ENCODE assay signal across 8 mouse cellular contexts in genomic region chr6:125096279-125096596, GRCm38 (mm10). TPM values are rescaled to one million over a fixed set of nuclear protein-coding genes. Genes with fewer than 3 reads are reported as not detected.
DNase-seq lines count a peak whose midpoint lies in the region; ATAC-seq and TF ChIP-seq lines count a peak whose summit lies in the region.

No protein-coding gene starts in this region.

- peaks cover 6% of the 10 kb centered on the region for H3K36me3 ChIP-seq in neural tube, embryonic 11.5 days (ENCODE audit: control insufficient read depth, insufficient read depth, low read length)
- peaks cover 20% of the 10 kb centered on the region for H3K36me3 ChIP-seq in limb, embryonic 15.5 days
- peaks cover 12% of the 10 kb centered on the region; the same call in 1 of the 2 replicates for H3K36me3 ChIP-seq in stomach, embryonic 16.5 days (ENCODE audit: control insufficient read depth, insufficient read depth, low read length)

- H3K27ac ChIP-seq in cerebellum, adult 2 months (ENCODE audit: insufficient read depth, low read length), result peak overlapping the region; percentile 92
- peak overlapping the region; percentile 95 for H3K27ac ChIP-seq in neural tube, embryonic 11.5 days (ENCODE audit: low read depth, low read length)
- H3K27ac ChIP-seq in limb, embryonic 15.5 days, result peak overlapping the region; percentile 96
- peak overlapping the region; percentile 98 for H3K27ac ChIP-seq in stomach, embryonic 16.5 days (ENCODE audit: low read length)

- ATAC-seq in neural tube, embryonic 11.5 days (ENCODE audit: insufficient read depth, low FRiP score, low TSS enrichment), result no peak; the same call in 1 of the 2 replicates
- ATAC-seq in limb, embryonic 15.5 days (ENCODE audit: insufficient number of reproducible peaks, low FRiP score, low TSS enrichment, low read depth), result 0 out of 2 replicates have a peak, but pooled peaks have one; percentile 1
- ATAC-seq in stomach, embryonic 16.5 days (ENCODE audit: insufficient read depth, low FRiP score), result no peak

- TF ChIP-seq POLR2A in cerebellum, adult 2 months (IDR thresholded peaks at IDR 0.05; ENCODE audit: borderline replicate concordance, insufficient read depth, low read length), result no peak

- peaks cover 15% of the 10 kb centered on the region for H3K4me1 ChIP-seq in cerebellum, adult 2 months (ENCODE audit: control insufficient read depth, insufficient read depth, low read length)
- H3K4me1 ChIP-seq in neural tube, embryonic 11.5 days (ENCODE audit: control insufficient read depth, insufficient read depth, low read length), result peaks cover 27% of the 10 kb centered on the region
- peaks cover 46% of the 10 kb centered on the region for H3K4me1 ChIP-seq in limb, embryonic 15.5 days
- H3K4me1 ChIP-seq in stomach, embryonic 16.5 days (ENCODE audit: control insufficient read depth, insufficient read depth, low read length), result peaks cover 34% of the 10 kb centered on the region

- no peaks in the 10 kb centered on the region for H3K9me3 ChIP-seq in neural tube, embryonic 11.5 days (ENCODE audit: control insufficient read depth, low read length)
- no peaks in the 10 kb centered on the region for H3K9me3 ChIP-seq in limb, embryonic 15.5 days
- H3K9me3 ChIP-seq in stomach, embryonic 16.5 days (replicated peaks; ENCODE audit: control insufficient read depth, low read length), result no peaks in the 10 kb centered on the region

- H3K4me2 ChIP-seq in neural tube, embryonic 11.5 days (ENCODE audit: low read depth), result peak overlapping the region; percentile 65
- peak overlapping the region; percentile 84 for H3K4me2 ChIP-seq in limb, embryonic 15.5 days
- H3K4me2 ChIP-seq in stomach, embryonic 16.5 days (ENCODE audit: low read depth, low read length), result peak overlapping the region; percentile 96

- WGBS in cerebellum, adult 2 months, result 0% methylated on average over 24 of the region's 32 CpGs
- 1% methylated on average over 14 of the region's 32 CpGs for WGBS in neural tube, embryonic 11.5 days
- 0% methylated on average over 12 of the region's 32 CpGs for WGBS in limb, embryonic 15.5 days
- under 1% methylated on average over 17 of the region's 32 CpGs for WGBS in stomach, embryonic 16.5 days

- no peaks in the 10 kb centered on the region for H3K27me3 ChIP-seq in cerebellum, adult 2 months (ENCODE audit: control insufficient read depth, insufficient read depth, low read length)
- no peaks in the 10 kb centered on the region for H3K27me3 ChIP-seq in neural tube, embryonic 11.5 days (ENCODE audit: control insufficient read depth, insufficient read depth, low read length)
- H3K27me3 ChIP-seq in limb, embryonic 15.5 days, result no peaks in the 10 kb centered on the region
- H3K27me3 ChIP-seq in stomach, embryonic 16.5 days (ENCODE audit: control insufficient read depth, insufficient read depth, low read length), result no peaks in the 10 kb centered on the region

- DNase-seq in cerebellum, adult 2 months, result no peak
- DNase-seq in cerebellum, adult 9-10 months, result no peak
- no peak for DNase-seq in neural tube, embryonic 11.5 days (ENCODE audit: low spot score)
- DNase-seq in neural tube, embryonic 10.5 days (ENCODE audit: extremely low spot score, low spot score), result no peak
- no peak for DNase-seq in cerebellum, postnatal 36 days
- DNase-seq in cerebellum, adult 11 months, result no peak

- peak overlapping the region; percentile 83 for H3K9ac ChIP-seq in neural tube, embryonic 11.5 days (ENCODE audit: low read length)
- H3K9ac ChIP-seq in limb, embryonic 15.5 days, result peak overlapping the region; percentile 80
- peak overlapping the region; percentile 95 for H3K9ac ChIP-seq in stomach, embryonic 16.5 days (ENCODE audit: low read length)

- H3K4me3 ChIP-seq in cerebellum, adult 2 months (replicated peaks; ENCODE audit: insufficient read depth, low read depth, low read length), result peak overlapping the region; percentile 77
- peak overlapping the region; percentile 95 for H3K4me3 ChIP-seq in neural tube, embryonic 11.5 days (ENCODE audit: low read depth, low read length)
- H3K4me3 ChIP-seq in limb, embryonic 15.5 days, result peak overlapping the region; percentile 92
- peak overlapping the region; percentile 96 for H3K4me3 ChIP-seq in stomach, embryonic 16.5 days (replicated peaks; ENCODE audit: low read length)

- no peak for TF ChIP-seq CTCF in cerebellum, adult 2 months (IDR thresholded peaks at IDR 0.05; ENCODE audit: borderline replicate concordance, insufficient read depth, low read depth, low read length)

RNA-seq across cellular contexts. Expression of gene Chd4, which starts 0.5 kb away (rescaled TPM):
- 110 and 112 TPM in 2 replicates for polyA plus RNA-seq in cerebellum, adult 2 months (2012; rRNA removed)
- 117 and 123 TPM in 2 replicates for polyA plus RNA-seq in neural tube, embryonic 11.5 days (2014; fragmentation: Nextera tagmentation; extraction: Ambion mirVana)
- 66.7 TPM in 2 replicates for polyA plus RNA-seq in limb, embryonic 15.5 days (2015; fragmentation: Nextera tagmentation; extraction: Ambion mirVana)
- 42.6 and 46.3 TPM in 2 replicates for polyA plus RNA-seq in stomach, embryonic 16.5 days (2015; fragmentation: Nextera tagmentation; extraction: Ambion mirVana)

RNA-seq across cellular contexts. Expression of gene Lpar5, which starts 28.5 kb away (rescaled TPM):
- 0.57 and 0.84 TPM in 2 replicates for polyA plus RNA-seq in cerebellum, adult 2 months (2012; rRNA removed)
- 0.34 and 0.57 TPM in 2 replicates for polyA plus RNA-seq in neural tube, embryonic 11.5 days (2014; fragmentation: Nextera tagmentation; extraction: Ambion mirVana)
- 6.5 and 6.6 TPM in 2 replicates for polyA plus RNA-seq in limb, embryonic 15.5 days (2015; fragmentation: Nextera tagmentation; extraction: Ambion mirVana)
- polyA plus RNA-seq in stomach, embryonic 16.5 days (2015; fragmentation: Nextera tagmentation; extraction: Ambion mirVana), result 9.5 and 13.6 TPM in 2 replicates

RNA-seq across cellular contexts. Expression of gene Nop2, which starts 35.5 kb away (rescaled TPM):
- 24.5 and 24.9 TPM in 2 replicates for polyA plus RNA-seq in cerebellum, adult 2 months (2012; rRNA removed)
- polyA plus RNA-seq in neural tube, embryonic 11.5 days (2014; fragmentation: Nextera tagmentation; extraction: Ambion mirVana), result 62.7 and 63.4 TPM in 2 replicates
- 54.4 and 58.0 TPM in 2 replicates for polyA plus RNA-seq in limb, embryonic 15.5 days (2015; fragmentation: Nextera tagmentation; extraction: Ambion mirVana)
- 56.6 and 57.9 TPM in 2 replicates for polyA plus RNA-seq in stomach, embryonic 16.5 days (2015; fragmentation: Nextera tagmentation; extraction: Ambion mirVana)

RNA-seq across cellular contexts. Expression of gene Acrbp, which starts 46.7 kb away (rescaled TPM):
- 23.7 and 24.8 TPM in 2 replicates for polyA plus RNA-seq in cerebellum, adult 2 months (2012; rRNA removed)
- polyA plus RNA-seq in neural tube, embryonic 11.5 days (2014; fragmentation: Nextera tagmentation; extraction: Ambion mirVana), result 10.9 and 11.7 TPM in 2 replicates
- 9.9 and 12.4 TPM in 2 replicates for polyA plus RNA-seq in limb, embryonic 15.5 days (2015; fragmentation: Nextera tagmentation; extraction: Ambion mirVana)
- 10.6 and 12.9 TPM in 2 replicates for polyA plus RNA-seq in stomach, embryonic 16.5 days (2015; fragmentation: Nextera tagmentation; extraction: Ambion mirVana)

RNA-seq across cellular contexts. Expression of gene Iffo1, which starts 48.8 kb away (rescaled TPM):
- polyA plus RNA-seq in cerebellum, adult 2 months (2012; rRNA removed), result 95.4 and 96.0 TPM in 2 replicates
- 13.8 and 16.5 TPM in 2 replicates for polyA plus RNA-seq in neural tube, embryonic 11.5 days (2014; fragmentation: Nextera tagmentation; extraction: Ambion mirVana)
- 26.6 and 46.8 TPM in 2 replicates for polyA plus RNA-seq in limb, embryonic 15.5 days (2015; fragmentation: Nextera tagmentation; extraction: Ambion mirVana)
- polyA plus RNA-seq in stomach, embryonic 16.5 days (2015; fragmentation: Nextera tagmentation; extraction: Ambion mirVana), result 6.0 and 8.8 TPM in 2 replicates
